Mouse (Mus musculus) C2C12 (cell line): ENCODE measurements around the gene Cyth4.

ENCODE experiments used
- CTCF ChIP-seq: IDR thresholded peaks from one replicate; pipeline ENCODE4 v1.5.1; 2011; ENCODE audit not compliant: control insufficient read depth, insufficient read depth, insufficient read length
- MYOD1 ChIP-seq: IDR thresholded peaks from one replicate; pipeline ENCODE4 v1.6.1; 2011; ENCODE audit warnings: low read depth; ENCODE audit not compliant: control insufficient read depth, insufficient read length
- USF1 ChIP-seq: IDR thresholded peaks from one replicate; pipeline ENCODE4 v1.6.1; 2011; ENCODE audit warnings: low read depth, mild to moderate bottlenecking, control low read depth, moderate library complexity

DNA sequence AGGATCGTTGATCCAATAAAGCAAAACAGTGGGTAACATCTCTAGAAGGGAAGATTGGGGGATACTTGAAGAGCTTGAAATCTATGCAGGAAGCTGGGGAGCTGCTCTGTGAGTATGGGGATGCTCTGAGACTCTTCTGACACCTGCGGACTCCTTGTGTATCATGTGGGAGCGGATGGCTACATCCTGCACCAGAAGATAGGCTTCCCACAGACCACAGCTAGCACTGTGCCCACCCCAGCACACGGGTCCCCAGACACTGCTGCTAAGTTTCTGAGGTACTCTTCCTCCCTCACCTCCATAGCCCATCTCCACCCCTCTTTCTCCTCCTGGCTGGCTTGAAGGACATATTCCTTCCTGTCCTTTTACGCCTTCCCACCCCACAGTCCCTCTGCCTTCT is 26.7 kb upstream of the Cyth4 start:
- TF ChIP-seq MYOD1 (no peak), CTCF (no peak), USF1 (no peak)
